Mouse (Mus musculus) CH12.LX (cell line): ENCODE data around the gene Afm. TPM values are rescaled to one million over a fixed set of nuclear protein-coding genes. Genes with fewer than 3 reads are reported as not detected.

Source experiments
- DNase-seq: peaks from one replicate; pipeline ENCODE4 v3.0.0-alpha.2; 2013; ENCODE audit errors: extremely low read depth
- H3K27ac ChIP-seq: 2 replicates; pipeline ENCODE4 v1.5.1; 2012; ENCODE audit warnings: low read depth, mild to moderate bottlenecking, control low read depth, moderate library complexity; ENCODE audit not compliant: insufficient read depth
- H3K27me3 ChIP-seq: replicated peaks from 2 replicates; pipeline ENCODE3; 2012; ENCODE audit warnings: inconsistent platforms
- H3K36me3 ChIP-seq, 2 experiments: replicated peaks in 1 of 2; 2 replicates each; pipeline versions ENCODE3 to v1.6.1; 2012; ENCODE audit warnings: inconsistent platforms in 1 of 2, low read length in 1 of 2, mild to moderate bottlenecking in 1 of 2, mixed read lengths in 1 of 2, moderate library complexity in 1 of 2; ENCODE audit not compliant: control insufficient read depth in 1 of 2, insufficient read depth in 1 of 2
- H3K4me1 ChIP-seq, 2 experiments: 2 replicates each; pipeline ENCODE4 v1.6.1; 2012; ENCODE audit warnings: inconsistent platforms in 1 of 2, moderate library complexity in 1 of 2; ENCODE audit not compliant: insufficient read depth in 2 of 2, control insufficient read depth in 1 of 2
- H3K4me2 ChIP-seq: 2 replicates; pipeline ENCODE4 v1.6.1; 2012; ENCODE audit warnings: low read depth, mild to moderate bottlenecking, control low read depth; ENCODE audit not compliant: poor library complexity, insufficient read depth, severe bottlenecking
- H3K4me3 ChIP-seq, 3 experiments: fragments of 150-350 bp in 1 of 3; sonication (generic) in 1 of 3; replicated peaks in 1 of 3; 2 replicates each; pipeline versions ENCODE3 to v1.5.1; 2011 to 2012; ENCODE audit warnings: low read depth in 2 of 3, low read length in 2 of 3, mild to moderate bottlenecking in 2 of 3, moderate library complexity in 2 of 3, control low read depth in 1 of 3, improper control_type of control experiment in 1 of 3, inconsistent platforms in 1 of 3, mixed read lengths in 1 of 3; ENCODE audit not compliant: poor library complexity in 1 of 3
- H3K79me2 ChIP-seq: replicated peaks from 2 replicates; pipeline ENCODE4 v1.6.1; 2012; ENCODE audit warnings: mild to moderate bottlenecking, moderate library complexity; ENCODE audit not compliant: control insufficient read depth, poor library complexity, insufficient read depth, severe bottlenecking; ENCODE audit errors: extremely low read depth
- H3K9ac ChIP-seq: 2 replicates; pipeline ENCODE4 v1.6.1; 2012; ENCODE audit warnings: low read depth, mild to moderate bottlenecking, control low read depth, moderate library complexity; ENCODE audit not compliant: insufficient read depth
- H3K9me3 ChIP-seq: replicated peaks from 2 replicates; pipeline ENCODE3; 2012; ENCODE audit warnings: low read length, inconsistent platforms, mixed read lengths
- BHLHE40 ChIP-seq: IDR thresholded peaks from 2 replicates; pipeline ENCODE4 v1.6.1; 2011; ENCODE audit warnings: mild to moderate bottlenecking, low read depth, low read length, improper control_type of control experiment
- CHD1 ChIP-seq: IDR thresholded peaks from 2 replicates; pipeline ENCODE4 v1.6.1; 2012; ENCODE audit warnings: low read depth, low read length, improper control_type of control experiment, inconsistent platforms
- E2F4 ChIP-seq: IDR thresholded peaks from 2 replicates; pipeline ENCODE4 v1.6.1; 2011; ENCODE audit warnings: low read depth, low read length, improper control_type of control experiment; ENCODE audit not compliant: insufficient replicate concordance
- ELF1 ChIP-seq: IDR thresholded peaks from 2 replicates; pipeline ENCODE4 v1.6.1; 2014; ENCODE audit warnings: low read depth, mild to moderate bottlenecking, inconsistent platforms, low read length, improper control_type of control experiment
- ETS1 ChIP-seq: conservative IDR thresholded peaks from 2 replicates; pipeline ENCODE4 v1.6.1; 2012; ENCODE audit warnings: low read depth, mild to moderate bottlenecking, inconsistent platforms, low read length, improper control_type of control experiment, moderate library complexity
- GABPA ChIP-seq: IDR thresholded peaks from 2 replicates; pipeline ENCODE4 v1.6.1; 2012; ENCODE audit warnings: low read depth, low read length, improper control_type of control experiment, inconsistent platforms; ENCODE audit not compliant: insufficient replicate concordance
- IRF4 ChIP-seq: IDR thresholded peaks from 2 replicates; pipeline ENCODE4 v1.6.1; 2014; ENCODE audit warnings: low read depth, mild to moderate bottlenecking, inconsistent platforms, low read length, improper control_type of control experiment
- JUN ChIP-seq: IDR thresholded peaks from 2 replicates; pipeline ENCODE4 v1.6.1; 2011; ENCODE audit warnings: low read depth, mild to moderate bottlenecking, low read length, improper control_type of control experiment, moderate library complexity; ENCODE audit not compliant: insufficient read depth
- MAFK ChIP-seq: IDR thresholded peaks from 2 replicates; pipeline ENCODE4 v1.6.1; 2011; ENCODE audit warnings: low read length, improper control_type of control experiment; ENCODE audit not compliant: insufficient replicate concordance
- MAX ChIP-seq: IDR thresholded peaks from 2 replicates; pipeline ENCODE4 v1.6.1; 2011; ENCODE audit warnings: low read length, improper control_type of control experiment
- MXI1 ChIP-seq: IDR thresholded peaks from 2 replicates; pipeline ENCODE4 v1.6.1; 2011; ENCODE audit warnings: mild to moderate bottlenecking, low read depth, low read length, improper control_type of control experiment
- MYC ChIP-seq: IDR thresholded peaks from 2 replicates; pipeline ENCODE4 v1.6.1; 2011; ENCODE audit warnings: low read depth, mild to moderate bottlenecking, improper control_type of control experiment, low read length
- NELFE ChIP-seq: IDR thresholded peaks from 2 replicates; pipeline ENCODE4 v1.6.1; 2011; ENCODE audit warnings: low read depth, low read length, improper control_type of control experiment
- PAX5 ChIP-seq: IDR thresholded peaks from 2 replicates; pipeline ENCODE4 v1.6.1; 2012; ENCODE audit warnings: low read length, inconsistent platforms, mixed read lengths
- POLR2A ChIP-seq: IDR thresholded peaks from 2 replicates; pipeline ENCODE4 v1.6.1; 2011; ENCODE audit warnings: low read depth, mild to moderate bottlenecking, improper control_type of control experiment, low read length
- RAD21 ChIP-seq: IDR thresholded peaks from 2 replicates; pipeline ENCODE4 v1.6.1; 2011; ENCODE audit warnings: low read depth, mild to moderate bottlenecking, low read length, improper control_type of control experiment, moderate library complexity
- SIN3A ChIP-seq: IDR thresholded peaks from 2 replicates; pipeline ENCODE4 v1.6.1; 2012; ENCODE audit warnings: low read length, improper control_type of control experiment, inconsistent platforms
- TBP ChIP-seq: conservative IDR thresholded peaks from 2 replicates; pipeline ENCODE4 v1.6.1; 2011; ENCODE audit warnings: low read depth, low read length, improper control_type of control experiment
- UBTF ChIP-seq: IDR thresholded peaks from 2 replicates; pipeline ENCODE4 v1.6.1; 2012; ENCODE audit warnings: low read depth, mild to moderate bottlenecking, inconsistent platforms, low read length, improper control_type of control experiment, moderate library complexity
- USF1 ChIP-seq: IDR thresholded peaks from 2 replicates; pipeline ENCODE4 v1.6.1; 2014; ENCODE audit warnings: low read depth, mild to moderate bottlenecking, inconsistent platforms, low read length, improper control_type of control experiment
- USF2 ChIP-seq: conservative IDR thresholded peaks from 2 replicates; pipeline ENCODE4 v1.6.1; 2011; ENCODE audit warnings: low read depth, low read length, improper control_type of control experiment
- ZNF384 ChIP-seq: IDR thresholded peaks from 2 replicates; pipeline ENCODE4 v1.6.1; 2012; ENCODE audit warnings: low read depth, low read length, improper control_type of control experiment, inconsistent platforms
- dilution Hi-C: fragments of 300-500 bp; cut with MboI; formaldehyde crosslinking; loops from 2 replicates; pipeline ENCODE4 v1.14.3; 2020; ENCODE audit warnings: low sequenced_read_pairs; ENCODE audit not compliant: extremely low pct_unique_long_range_greater_than_20kb, extremely low pct_ligation_motif_present
- in situ Hi-C: fragments of 300-500 bp; cut with MboI; formaldehyde crosslinking; loops from 3 replicates; pipeline ENCODE4 v1.14.3; 2019; ENCODE audit warnings: low sequenced_read_pairs, low pct_ligation_motif_present, low pct_unique_long_range_greater_than_20kb, mixed read lengths
- polyA plus RNA-seq: library from polyadenylated mRNA; unstranded; fragments of >175 nt; gene quantifications from 2 replicates; pipeline ENCODE4 v1.2.1, GENCODE M21; 2012; ENCODE audit warnings: low read depth; ENCODE audit not compliant: insufficient read length
- total RNA-seq, 2 experiments: library from RNA; depleted of rRNA; stranded (reverse); fragments of 300-350 nt in 1 of 2; fragments of >200 nt in 1 of 2; gene quantifications; 2 replicates each; pipeline ENCODE4 v1.2.3; 2012 to 2014

Gene Afm
- total and polyA plus RNA-seq, 3 experiments = not detected

GRCm38 (mm10) chr5:90501752-90502151 lies 17.0 kb upstream of the Afm start:
- Histone ChIP-seq H3K27ac (no peak overlapping the region), H3K4me1 (peaks cover 5 to 6% of the 10 kb centered on the region in 2 experiments), H3K9ac (no peak overlapping the region), H3K36me3 (no peaks in the 10 kb centered on the region), H3K9me3 (no peaks in the 10 kb centered on the region)
- in situ Hi-C loops = loop anchor here (5.0 kb wide), 1 partner anchor 151 kb away; no protein-coding TSS in a partner anchor
- dilution Hi-C loops = no loop called here
- TF ChIP-seq ZNF384 = no peak
- no peak for TF ChIP-seq USF2
- no peak for TF ChIP-seq UBTF
- TF ChIP-seq GABPA = no peak
- no peak for TF ChIP-seq NELFE
- no peak for TF ChIP-seq MAFK
- TF ChIP-seq IRF4 = no peak
- TF ChIP-seq CHD1 = no peak
- no peak for TF ChIP-seq PAX5
- no peak for TF ChIP-seq TBP
- TF ChIP-seq USF1 = no peak
- no peak for TF ChIP-seq RAD21
- TF ChIP-seq, all 38 proteins: peak for 0
- no peaks in the 10 kb centered on the region for H3K79me2 ChIP-seq
- H3K4me3 ChIP-seq = no peak overlapping the region
- H3K4me2 ChIP-seq = no peak overlapping the region
- no peaks in the 10 kb centered on the region for H3K27me3 ChIP-seq
- no peak for DNase-seq

DNA sequence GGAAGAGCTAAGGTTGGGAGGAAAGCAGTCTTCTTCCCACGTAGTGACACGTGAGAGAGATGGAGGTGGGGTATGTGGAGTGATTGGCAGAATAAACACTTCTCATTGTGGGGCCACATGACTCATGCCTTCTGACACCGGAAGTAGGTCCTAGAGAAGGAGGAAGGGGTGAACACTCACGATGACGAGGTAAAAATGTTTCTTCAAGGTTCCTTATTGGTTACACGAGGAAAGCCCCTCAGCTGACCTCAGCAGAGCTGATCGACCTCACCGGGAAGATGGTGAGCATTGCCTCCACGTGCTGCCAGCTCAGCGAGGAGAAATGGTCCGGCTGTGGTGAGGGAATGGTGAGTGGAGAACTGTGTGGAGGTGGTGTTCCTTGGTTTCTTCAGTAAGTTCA lies 14.0 kb upstream of the Afm start:
- DNase-seq = peak; percentile 51
- H3K4me2 ChIP-seq = peak overlapping the region; percentile 69
- H3K4me3 ChIP-seq = peak overlapping the region in 2 of 3 experiments; percentile 37 to 55
- dilution Hi-C loops = no loop called here
- no peak overlapping the region for H3K27ac ChIP-seq
- H3K4me1 ChIP-seq = peaks cover 5 to 6% of the 10 kb centered on the region in 2 experiments
- in situ Hi-C loops = loop anchor here (5.0 kb wide), 1 partner anchor 148 kb away; no protein-coding TSS in a partner anchor
- no peaks in the 10 kb centered on the region for H3K9me3 ChIP-seq
- no peaks in the 10 kb centered on the region for H3K27me3 ChIP-seq
- H3K36me3 ChIP-seq = peaks cover 3 to 8% of the 10 kb centered on the region in 2 experiments
- no peaks in the 10 kb centered on the region for H3K79me2 ChIP-seq
- H3K9ac ChIP-seq = peak overlapping the region; percentile 7; the same call in 1 of the 2 replicates
- TF ChIP-seq POLR2A = peak; percentile 51; the same call in 1 of the 2 replicates
- no peak for TF ChIP-seq E2F4
- TF ChIP-seq GABPA = no peak
- no peak for TF ChIP-seq SIN3A
- 0 out of 2 replicates have a peak, but pooled peaks have one; percentile 49 for TF ChIP-seq BHLHE40
- peak; percentile 54 for TF ChIP-seq USF1
- TF ChIP-seq JUN = no peak
- peak; percentile 82 for TF ChIP-seq MAX
- peak; percentile 67 for TF ChIP-seq ELF1
- peak; percentile 52 for TF ChIP-seq USF2
- TF ChIP-seq ETS1 = no peak
- TF ChIP-seq MXI1 = peak; percentile 40; the same call in 1 of the 2 replicates
- peak; percentile 82; the same call in 1 of the 2 replicates for TF ChIP-seq MYC
